Mouse (Mus musculus) stomach, postnatal 0 days (tissue): ENCODE measurements around the gene Ric8a. TPM values are rescaled to one million over a fixed set of nuclear protein-coding genes. Genes with fewer than 3 reads are reported as not detected.

Source experiments
- ATAC-seq: fragments of 200-750 bp; cut with Nextera tagmentation; 2 replicates; pipeline ENCODE4 v1.8.0; 2017; ENCODE audit not compliant: low FRiP score, low TSS enrichment
- DNase-seq: peaks from one replicate; pipeline ENCODE4 v3.0.0-alpha.2; 2016; ENCODE audit warnings: low spot score
- H3K27ac ChIP-seq: fragments of 300-500 bp; sonication (generic); replicated peaks from 2 replicates; pipeline ENCODE4 v1.5.1; 2014; ENCODE audit warnings: mild to moderate bottlenecking, control low read depth
- H3K27me3 ChIP-seq: fragments of 300-500 bp; sonication (generic); 2 replicates; pipeline ENCODE4 v1.6.1; 2014; ENCODE audit warnings: low read length; ENCODE audit not compliant: control insufficient read depth, insufficient read depth
- H3K36me3 ChIP-seq: fragments of 300-500 bp; sonication (generic); 2 replicates; pipeline ENCODE4 v1.6.1; 2014; ENCODE audit warnings: low read length, mixed read lengths; ENCODE audit not compliant: control insufficient read depth, insufficient read depth
- H3K4me1 ChIP-seq: fragments of 300-500 bp; sonication (generic); replicated peaks from 2 replicates; pipeline ENCODE4 v1.6.1; 2014; ENCODE audit warnings: antibody characterized with exemption; ENCODE audit not compliant: control insufficient read depth, insufficient read depth
- H3K4me2 ChIP-seq: fragments of 300-500 bp; sonication (generic); replicated peaks from 2 replicates; pipeline ENCODE4 v1.6.1; 2014; ENCODE audit warnings: low read depth, mild to moderate bottlenecking, control low read depth, moderate library complexity
- H3K4me3 ChIP-seq: fragments of 300-500 bp; sonication (generic); 2 replicates; pipeline ENCODE4 v1.5.1; 2014; ENCODE audit warnings: low read depth, low read length, control low read depth
- H3K9ac ChIP-seq: fragments of 300-500 bp; sonication (generic); 2 replicates; pipeline ENCODE4 v1.6.1; 2014; ENCODE audit warnings: mild to moderate bottlenecking, low read length, control low read depth, mixed read lengths
- H3K9me3 ChIP-seq: fragments of 300-500 bp; sonication (generic); 2 replicates; pipeline ENCODE4 v1.6.1; 2016; ENCODE audit warnings: low read length; ENCODE audit not compliant: control insufficient read depth
- CTCF ChIP-seq: IDR thresholded peaks from 2 replicates; pipeline ENCODE4 v1.5.1; 2016; ENCODE audit warnings: antibody characterized with exemption, low read depth, mild to moderate bottlenecking, moderate library complexity
- EP300 ChIP-seq: optimal IDR thresholded peaks from 2 replicates; pipeline ENCODE3; 2016; ENCODE audit warnings: antibody characterized with exemption
- WGBS: fragments of 180-500 bp; shearing (Covaris S2); extraction: QIAGEN DNeasy Blood & Tissue Kit; methylation state at CpG from one replicate; pipeline ENCODE4 v1.1.7; 2014; 5-methylcytosine and 5-hydroxymethylcytosine counted together
- polyA plus RNA-seq: library from polyadenylated mRNA; unstranded; fragments of >200 nt; fragmentation: Nextera tagmentation; extraction: Ambion mirVana; gene quantifications from 2 replicates; pipeline ENCODE4 v1.2.1, GENCODE M21; 2015

Gene Ric8a
- polyA plus RNA-seq, 1 experiment from 2014 or later: 49.1 TPM

DNA sequence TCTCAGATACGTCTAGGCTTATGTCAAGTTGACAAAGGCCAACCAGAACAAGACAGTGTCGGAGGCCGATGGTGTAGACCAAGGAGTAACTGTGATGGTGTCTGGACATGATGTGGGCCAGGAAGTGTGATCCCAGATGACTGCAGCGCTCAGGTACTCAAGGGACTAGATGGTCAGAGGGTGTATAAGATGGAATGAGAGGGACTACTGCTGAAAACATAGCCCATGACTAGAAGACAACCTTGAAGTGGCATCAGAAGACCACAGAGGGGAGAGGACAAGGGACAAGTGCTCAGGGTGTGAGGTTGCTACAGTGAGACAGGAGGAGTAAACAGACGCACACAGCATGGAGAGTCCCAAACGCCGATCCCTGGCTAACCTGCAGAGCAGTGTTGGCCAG is 13.0 kb upstream of the Ric8a start:
- Histone ChIP-seq H3K36me3 (no peaks in the 10 kb centered on the region), H3K9ac (no peak overlapping the region), H3K27me3 (no peaks in the 10 kb centered on the region), H3K27ac (no peak overlapping the region), H3K4me3 (no peak overlapping the region), H3K4me2 (no peak overlapping the region), H3K9me3 (no peaks in the 10 kb centered on the region), H3K4me1 (no peaks in the 10 kb centered on the region)
- TF ChIP-seq CTCF: no peak
- DNase-seq: no peak
- no peak for ATAC-seq
- 65% methylated on average over 7 of the region's 7 CpGs for WGBS

GRCm38 (mm10) chr7:140844905-140845665 is 11.7 kb upstream of the Ric8a start, which contains the start of gene Scgb1c1:
Scgb1c1 (plus strand) TSS chr7:140845547.
- ATAC-seq (peak; percentile 73), DNase-seq (peak; percentile 92)
- Histone ChIP-seq H3K27me3 (no peaks in the 10 kb centered on the region), H3K36me3 (no peaks in the 10 kb centered on the region), H3K4me3 (no peak within 1 kb of the TSS), H3K4me1 (no peaks in the 10 kb centered on the region), H3K9me3 (no peaks in the 10 kb centered on the region), H3K9ac (no peak within 1 kb of the TSS), H3K27ac (no peak within 1 kb of the TSS), H3K4me2 (no peak within 1 kb of the TSS)
- WGBS: 30% methylated on average over 14 of the region's 14 CpGs
- TF ChIP-seq EP300: no peak
- TF ChIP-seq CTCF: peak; percentile 94

- Histone ChIP-seq H3K9me3 (no peaks in the 10 kb centered on the region), H3K9ac (no peak overlapping the region), H3K27me3 (no peaks in the 10 kb centered on the region), H3K27ac (no peak overlapping the region), H3K36me3 (no peaks in the 10 kb centered on the region), H3K4me1 (no peaks in the 10 kb centered on the region), H3K4me3 (no peak overlapping the region), H3K4me2 (no peak overlapping the region)
- TF ChIP-seq EP300: no peak
- peak; percentile 40 for TF ChIP-seq CTCF
- DNase-seq (no peak), ATAC-seq (no peak)
- 51% methylated on average over 4 of the region's 4 CpGs for WGBS
Observed at GRCm38 (mm10) chr7:140845683-140846082, 11.1 kb upstream of the Ric8a start.

GRCm38 (mm10) chr7:140846676-140847075 is 10.1 kb upstream of the Ric8a start:
- Histone ChIP-seq H3K36me3 (no peaks in the 10 kb centered on the region), H3K27me3 (no peaks in the 10 kb centered on the region), H3K4me1 (no peaks in the 10 kb centered on the region), H3K4me2 (no peak overlapping the region), H3K4me3 (no peak overlapping the region), H3K9ac (no peak overlapping the region), H3K9me3 (no peaks in the 10 kb centered on the region), H3K27ac (no peak overlapping the region)
- no peak for TF ChIP-seq EP300
- WGBS: 83% methylated on average over 10 of the region's 10 CpGs
- no peak for ATAC-seq
- DNase-seq: no peak

DNA sequence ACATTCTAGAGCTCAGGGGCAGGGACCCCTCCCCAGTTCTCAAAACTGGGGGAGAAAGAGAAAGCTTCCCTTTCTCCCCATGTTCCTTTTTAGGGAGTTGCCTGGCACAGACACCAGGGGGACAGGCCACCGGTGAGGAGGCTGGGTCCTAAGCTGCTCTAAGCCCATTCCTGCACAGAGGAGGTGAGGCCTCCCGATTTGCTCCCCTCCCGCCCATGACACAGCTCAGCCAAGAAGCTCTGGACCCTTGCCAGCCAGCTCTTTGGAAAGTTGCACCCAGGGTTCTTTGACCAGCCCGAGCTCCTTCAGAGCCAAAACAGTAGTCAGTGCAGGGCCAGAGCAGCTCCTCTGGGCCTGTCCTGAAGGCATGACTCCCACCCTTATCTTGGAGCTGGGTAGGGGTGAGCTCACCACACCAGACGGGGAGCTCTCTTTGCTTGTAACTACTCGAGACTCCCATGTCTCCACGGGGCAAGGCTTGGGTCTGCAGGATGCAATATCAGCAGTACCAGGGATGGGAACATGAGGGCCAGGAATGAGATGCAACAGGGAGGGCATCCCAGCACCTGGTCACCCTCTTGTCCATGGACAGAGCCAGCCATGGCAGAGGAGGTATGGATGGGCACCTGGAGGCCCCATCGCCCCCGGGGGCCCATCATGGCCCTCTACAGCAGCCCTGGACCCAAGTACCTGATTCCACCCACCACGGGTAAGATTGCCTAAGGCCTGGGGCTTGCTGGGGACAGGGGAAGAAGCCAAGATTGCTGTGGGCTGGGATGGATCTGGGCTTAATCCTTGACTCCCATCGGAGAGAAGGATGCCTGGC is 8.8 kb upstream of the Ric8a start, which contains the start of gene Odf3:
Gene Odf3, plus strand, starts transcription at position 51 of the 826 bp plus-strand sequence.
- no peak within 1 kb of the TSS for H3K4me3 ChIP-seq
- H3K9me3 ChIP-seq: no peaks in the 10 kb centered on the region
- ATAC-seq (no peak), DNase-seq (no peak)
- no peaks in the 10 kb centered on the region for H3K4me1 ChIP-seq
- H3K9ac ChIP-seq: no peak within 1 kb of the TSS
- no peak within 1 kb of the TSS for H3K27ac ChIP-seq
- 57% methylated on average over 11 of the region's 11 CpGs for WGBS
- no peak within 1 kb of the TSS for H3K4me2 ChIP-seq
- no peaks in the 10 kb centered on the region for H3K27me3 ChIP-seq
- H3K36me3 ChIP-seq: 0 out of 2 replicates have a peak, but pooled peaks cover 5% of the 10 kb centered on the region
- TF ChIP-seq EP300 (no peak), CTCF (peak; percentile 27; the same call in 1 of the 2 replicates)
